Mouse (Mus musculus) NIH3T3 (cell line): ENCODE measurements around the gene Leng8.

ENCODE experiments used
- DNase-seq: peaks from one replicate; pipeline ENCODE4 v3.0.0-alpha.2; 2012; ENCODE audit warnings: low read depth

The Leng8 gene

GRCm38 (mm10) chr7:4126992-4127785 lies 9.7 kb upstream of the Leng8 start:
- no peak for DNase-seq

GRCm38 (mm10) chr7:4127894-4128293 lies 8.9 kb upstream of the Leng8 start:
- DNase-seq: no peak

DNA sequence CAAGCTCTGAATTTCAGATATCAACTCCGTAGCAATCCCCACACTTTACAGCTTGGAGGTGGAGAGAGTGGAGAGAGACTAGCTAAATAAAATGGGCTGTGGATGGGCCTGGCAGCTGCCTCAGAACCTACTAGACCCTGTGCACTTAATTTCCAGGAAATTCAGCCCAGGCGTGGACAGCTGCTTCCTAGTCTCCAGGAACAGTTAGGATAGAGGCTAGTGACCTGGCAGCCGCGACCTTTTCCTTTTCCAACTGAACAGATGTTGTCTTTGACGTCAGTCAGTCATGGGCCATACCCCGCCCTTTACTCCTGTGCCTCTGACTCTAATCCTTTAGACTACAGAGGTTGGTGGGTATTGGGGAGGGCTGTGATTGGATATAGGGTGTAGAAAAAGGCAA lies 8.0 kb upstream of the Leng8 start:
- no peak for DNase-seq

DNA sequence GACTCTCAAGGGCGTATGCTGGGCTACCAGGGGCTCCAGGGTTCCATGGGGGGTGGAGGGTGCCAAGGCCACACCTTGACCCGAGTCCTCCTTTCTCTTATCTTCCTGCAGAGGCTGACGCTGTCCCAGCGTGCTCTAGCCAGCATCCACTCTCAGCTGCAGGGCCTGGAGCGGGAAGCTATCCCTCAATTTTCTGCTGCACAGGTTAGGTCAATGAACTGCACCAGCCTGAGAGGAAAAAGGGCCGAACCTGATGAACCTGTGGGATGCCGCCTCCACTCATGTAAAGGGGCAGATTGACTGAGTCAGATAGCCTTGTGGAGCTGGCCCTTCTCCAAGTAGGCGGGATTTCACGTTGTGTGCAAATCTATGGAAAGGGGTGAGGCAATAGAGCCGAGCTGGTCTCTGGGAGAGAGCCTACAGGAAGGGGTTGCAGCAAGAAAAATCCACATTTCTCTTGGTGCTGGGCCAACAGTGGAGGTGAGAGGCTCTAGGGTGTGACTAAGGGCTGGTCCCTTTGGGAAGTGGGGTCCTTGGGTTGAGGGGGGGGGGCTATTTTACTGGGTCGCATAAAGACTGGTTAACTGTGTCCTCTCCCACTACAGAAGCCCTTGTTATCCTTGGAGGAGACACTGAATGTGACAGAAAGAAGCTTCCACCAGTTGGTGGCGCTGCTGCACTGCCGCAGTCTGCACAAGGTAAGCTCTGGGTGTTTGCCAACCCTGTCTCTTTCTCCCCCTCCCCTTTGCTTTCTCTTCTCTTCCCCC lies 6.0 kb upstream of the Leng8 start:
- DNase-seq: peak; percentile 92

GRCm38 (mm10) chr7:4131964-4132363 lies 4.9 kb upstream of the Leng8 start:
- DNase-seq: no peak

- no peak for DNase-seq
These were observed 4.3 kb upstream of the Leng8 start for GRCm38 (mm10) chr7:4132581-4132980.

DNA sequence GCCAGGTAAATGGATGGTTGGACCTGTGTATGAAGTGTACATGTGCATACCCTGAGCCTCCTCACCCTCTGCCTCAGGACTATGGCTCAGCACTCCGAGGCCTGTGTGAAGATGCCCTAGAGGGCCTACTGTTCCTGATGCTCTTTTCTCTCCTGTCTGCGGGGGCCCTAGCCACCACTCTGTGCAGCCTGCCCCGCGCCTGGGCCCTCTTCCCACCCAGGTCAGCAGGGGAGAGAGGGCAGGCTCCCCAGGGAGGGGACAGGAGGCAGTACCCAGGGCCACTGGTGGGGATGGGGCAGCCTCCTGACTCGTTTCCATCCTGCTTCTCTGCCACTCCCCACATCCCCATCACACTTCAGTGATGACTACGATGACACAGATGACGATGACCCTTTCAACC lies 3.8 kb upstream of the Leng8 start:
- DNase-seq: no peak

- no peak for DNase-seq
These were observed 1.9 kb upstream of the Leng8 start for GRCm38 (mm10) chr7:4134911-4135310.

DNA sequence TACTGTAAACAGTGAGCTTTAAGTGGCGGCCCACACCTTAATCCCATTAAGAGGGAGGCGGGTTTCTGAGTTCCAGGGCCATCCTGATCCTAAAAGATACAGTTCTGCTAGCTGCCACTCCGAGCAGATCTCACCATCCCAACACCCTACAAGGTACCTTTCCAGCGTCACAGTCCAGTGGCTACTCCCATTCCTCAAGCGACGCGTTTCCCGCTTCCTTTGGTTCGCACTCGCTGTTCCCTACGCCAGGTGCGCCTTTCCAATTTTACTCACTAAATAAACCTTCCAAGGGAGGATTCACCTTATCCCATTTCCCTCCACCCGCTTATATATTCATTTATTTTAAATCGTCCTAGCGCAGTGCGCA lies 452 bp upstream of the Leng8 start:
- DNase-seq: no peak

- DNase-seq: no peak
These were observed 907 bp downstream of the Leng8 start for GRCm38 (mm10) chr7:4137746-4138145.

DNA sequence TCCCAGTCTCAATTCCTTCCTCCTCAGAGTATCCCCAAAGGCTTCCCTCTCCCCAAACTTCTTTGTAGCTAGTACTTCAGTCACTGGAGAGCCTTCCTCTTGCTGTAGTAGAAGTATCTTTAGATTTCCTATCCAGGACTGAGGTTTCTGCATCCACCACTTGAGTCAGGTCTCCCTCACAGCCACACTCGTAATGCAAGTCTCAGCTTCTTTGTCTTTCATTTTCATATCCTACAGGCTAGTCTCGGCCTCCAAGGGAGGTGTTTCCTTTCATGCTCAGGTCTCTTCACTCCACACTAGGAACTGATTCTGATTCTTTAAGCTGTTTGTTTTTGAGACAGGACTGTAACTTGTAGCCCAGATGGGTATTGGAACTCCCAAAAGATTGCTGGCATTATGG lies 1.3 kb downstream of the Leng8 start:
- DNase-seq: no peak

DNA sequence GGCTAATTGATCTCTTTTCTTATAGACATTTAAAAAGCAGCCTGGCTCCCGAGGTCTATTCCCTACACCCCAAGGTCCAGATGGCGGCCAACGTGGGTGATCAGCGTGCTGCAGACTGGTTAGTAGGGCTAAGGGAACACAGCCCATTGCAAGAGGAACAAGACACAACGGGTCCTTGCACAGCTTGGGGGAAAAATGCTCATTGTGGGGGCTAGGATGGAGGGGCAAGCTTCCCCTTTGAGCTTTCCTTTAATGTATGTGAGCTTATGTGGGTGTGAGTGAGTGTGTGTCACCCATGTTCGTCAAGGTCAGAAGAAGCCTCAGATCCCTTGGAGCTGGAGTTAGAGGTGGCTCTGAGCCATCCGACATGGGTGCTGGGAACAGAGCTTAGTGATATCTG lies 1.8 kb downstream of the Leng8 start:
- DNase-seq: no peak

DNA sequence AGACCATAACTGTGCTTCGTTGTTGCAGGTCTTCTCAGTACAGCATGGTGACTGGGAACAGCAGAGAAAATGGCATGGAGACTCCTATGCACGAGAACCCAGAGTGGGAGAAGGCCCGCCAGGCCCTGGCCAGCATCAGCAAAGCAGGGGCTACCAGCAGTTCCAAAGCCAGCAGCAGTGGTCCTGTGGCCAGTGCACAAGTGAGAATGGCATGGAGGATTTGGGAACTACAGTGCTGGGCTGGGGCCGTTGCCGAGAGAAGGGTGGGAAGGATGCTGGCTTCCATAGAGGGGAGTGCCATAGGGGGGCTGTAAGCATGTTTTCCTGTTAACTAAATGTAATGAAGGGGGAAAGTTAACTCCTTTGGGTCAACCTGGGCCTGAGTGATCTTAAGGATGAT lies 2.6 kb downstream of the Leng8 start:
- DNase-seq: no peak

DNA sequence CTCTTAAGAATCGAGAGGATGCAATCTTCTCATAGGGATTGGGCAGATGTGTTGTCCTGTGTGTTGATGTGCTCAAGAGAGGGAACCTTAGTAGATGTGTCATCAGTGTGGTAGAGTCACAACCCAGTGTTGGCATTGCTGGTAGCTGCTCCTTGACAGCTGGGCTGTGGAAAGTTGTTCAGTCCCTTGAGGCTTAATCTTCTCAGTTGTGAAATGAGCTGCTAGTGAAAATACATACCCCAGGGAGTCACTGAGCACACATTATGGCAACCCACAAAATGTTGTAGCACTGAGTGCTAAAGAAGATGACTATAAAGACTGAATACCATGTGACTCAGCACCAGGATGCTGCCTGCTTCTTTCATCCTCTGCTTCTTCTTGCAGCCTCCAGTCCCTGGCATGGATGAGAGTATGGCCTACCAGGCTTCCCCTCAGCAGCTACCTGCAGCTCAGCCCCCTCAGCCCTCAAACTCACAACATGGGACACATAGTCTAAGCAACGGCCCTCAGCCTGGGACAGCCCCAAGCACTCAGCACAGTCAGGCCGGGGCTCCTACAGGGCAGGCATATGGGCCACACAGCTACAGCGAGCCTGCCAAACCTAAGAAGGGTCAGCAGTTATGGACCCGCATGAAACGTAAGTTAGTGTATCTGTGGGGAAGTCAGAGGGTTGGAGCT lies 4.9 kb downstream of the Leng8 start:
- DNase-seq: no peak

DNA sequence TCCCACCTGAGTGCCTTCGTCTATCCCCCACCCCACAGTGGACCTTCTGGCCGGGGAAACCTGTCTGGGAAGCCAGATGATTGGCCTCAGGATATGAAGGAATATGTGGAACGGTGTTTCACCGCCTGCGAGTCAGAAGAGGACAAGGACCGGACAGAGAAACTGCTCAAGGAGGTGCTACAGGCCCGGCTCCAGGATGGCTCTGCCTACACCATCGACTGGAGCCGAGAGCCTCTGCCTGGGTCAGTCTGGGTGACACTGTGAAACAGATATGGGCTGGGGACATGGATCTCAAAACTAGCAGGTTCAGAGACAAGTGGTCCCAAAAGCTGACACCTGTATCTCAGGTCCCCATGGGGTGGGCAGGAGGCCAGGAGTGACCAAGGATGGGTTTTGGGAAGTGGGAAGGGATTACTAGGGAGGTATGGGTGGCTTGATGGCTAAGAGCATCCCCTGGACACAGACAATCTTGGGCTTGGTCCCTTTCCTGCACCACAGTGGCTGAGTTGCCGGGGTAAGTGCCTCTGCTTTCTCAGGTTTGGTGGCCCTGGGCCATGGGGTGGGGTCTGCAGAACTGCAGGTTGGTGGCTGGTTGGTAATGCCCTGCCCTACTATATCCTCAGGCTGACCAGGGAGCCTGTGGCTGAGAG lies 6.1 kb downstream of the Leng8 start:
- no peak for DNase-seq

- DNase-seq: no peak
These were observed 6.7 kb downstream of the Leng8 start for GRCm38 (mm10) chr7:4143506-4143905.

GRCm38 (mm10) chr7:4144046-4144445 lies 7.2 kb downstream of the Leng8 start:
- DNase-seq: no peak

GRCm38 (mm10) chr7:4144766-4145551 lies 8.1 kb downstream of the Leng8 start:
- no peak for DNase-seq

GRCm38 (mm10) chr7:4145552-4146190 lies 8.8 kb downstream of the Leng8 start:
- peak; percentile 85 for DNase-seq

DNA sequence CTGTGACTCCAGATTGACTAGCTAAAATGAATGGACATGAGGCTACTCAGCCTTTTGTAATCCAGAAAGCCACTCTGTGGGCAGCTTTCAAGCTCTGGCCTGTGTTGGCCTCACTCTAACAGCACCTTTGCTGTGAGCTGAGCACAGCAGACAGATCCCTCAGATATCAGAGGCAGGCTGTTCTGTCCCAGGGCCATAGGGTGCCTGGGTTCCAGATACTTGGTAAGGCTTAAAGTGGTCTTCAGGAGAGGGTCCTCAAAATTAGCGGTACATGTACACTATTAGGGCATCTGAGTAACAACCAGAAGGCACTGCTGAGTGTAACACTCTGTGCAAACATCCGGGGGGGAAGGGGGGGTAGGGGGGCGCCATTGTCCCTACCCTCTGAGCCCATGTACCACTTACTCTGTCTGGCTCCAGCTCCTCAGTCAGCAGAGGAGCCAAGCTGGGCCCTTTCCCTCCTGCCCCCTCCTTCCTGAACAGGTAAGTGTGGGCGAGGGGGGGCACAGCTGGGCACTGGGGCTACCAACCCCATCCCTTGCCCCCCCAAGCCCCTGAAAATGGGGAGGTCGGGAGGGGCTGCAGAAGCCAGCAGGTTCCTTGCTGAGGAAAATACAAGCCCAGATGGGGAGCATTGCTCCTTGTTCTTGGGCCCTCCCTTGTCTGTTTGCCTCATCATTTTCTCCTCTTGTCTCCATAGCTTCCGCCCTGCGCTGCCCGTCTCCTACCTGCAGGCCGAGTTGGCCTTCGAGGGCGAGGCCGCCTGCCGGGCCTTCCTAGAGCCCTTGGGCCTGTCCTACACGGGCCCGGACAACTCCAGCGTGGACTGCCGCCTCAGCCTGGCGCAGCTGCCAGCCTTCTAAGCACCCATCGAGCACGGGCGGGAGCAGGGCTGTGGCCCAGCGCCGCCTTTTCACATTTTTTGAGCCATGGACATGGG lies 9.7 kb downstream of the Leng8 start:
- no peak for DNase-seq
